Mouse (Mus musculus) ES-E14 (cell line): ENCODE measurements around the gene Prkcz. TPM values are rescaled to one million over a fixed set of nuclear protein-coding genes. Genes with fewer than 3 reads are reported as not detected.
A peak's percentile ranks its signal among the peaks of the same experiment; 100 is the strongest.

Experiments used
- DNase-seq: peaks from one replicate; pipeline ENCODE4 v3.0.0-alpha.2; 2013; ENCODE audit warnings: low read depth, low spot score
- H3K27ac ChIP-seq: 2 replicates; pipeline ENCODE4 v1.5.1; 2012; ENCODE audit warnings: low read depth, mild to moderate bottlenecking, low read length, moderate library complexity, mixed read lengths; ENCODE audit not compliant: poor library complexity, insufficient read depth, severe bottlenecking
- H3K36me3 ChIP-seq: 2 replicates; pipeline ENCODE4 v1.6.1; 2012; ENCODE audit warnings: mild to moderate bottlenecking, low read length, moderate library complexity, mixed read lengths; ENCODE audit not compliant: control insufficient read depth, poor library complexity, insufficient read depth, severe bottlenecking
- H3K4me1 ChIP-seq, 2 experiments: fragments of 150-350 bp in 1 of 2; sonication (generic) in 1 of 2; 2 replicates each; pipeline ENCODE4 v1.6.1; 2012; ENCODE audit warnings: low read length in 2 of 2, mild to moderate bottlenecking in 1 of 2, mixed read lengths in 1 of 2; ENCODE audit not compliant: control insufficient read depth in 2 of 2, insufficient read depth in 2 of 2, poor library complexity in 1 of 2
- H3K4me3 ChIP-seq, 2 experiments: fragments of 150-350 bp in 1 of 2; sonication (generic) in 1 of 2; 2 replicates each; pipeline ENCODE4 v1.5.1; 2012; ENCODE audit warnings: low read length in 2 of 2, low read depth in 1 of 2, mild to moderate bottlenecking in 1 of 2, mixed read lengths in 1 of 2; ENCODE audit not compliant: insufficient read depth in 1 of 2, poor library complexity in 1 of 2, severe bottlenecking in 1 of 2
- H3K9ac ChIP-seq: 2 replicates; pipeline ENCODE4 v1.6.1; 2012; ENCODE audit warnings: low read depth, mild to moderate bottlenecking, low read length, mixed read lengths; ENCODE audit not compliant: poor library complexity, insufficient read depth, severe bottlenecking
- H3K9me3 ChIP-seq: fragments of 150-350 bp; sonication (generic); 2 replicates; pipeline ENCODE4 v1.6.1; 2012; ENCODE audit warnings: low read depth, mild to moderate bottlenecking, low read length; ENCODE audit not compliant: control insufficient read depth, insufficient read depth
- CHD2 ChIP-seq: IDR thresholded peaks from 2 replicates; pipeline ENCODE4 v1.6.1; 2014; ENCODE audit warnings: mild to moderate bottlenecking, low read depth, low read length, inconsistent platforms
- HCFC1 ChIP-seq: IDR thresholded peaks from 2 replicates; pipeline ENCODE4 v1.6.1; 2012; ENCODE audit warnings: low read length, inconsistent platforms, borderline replicate concordance; ENCODE audit not compliant: insufficient read depth
- MAFK ChIP-seq: IDR thresholded peaks from 2 replicates; pipeline ENCODE4 v1.6.1; 2014; ENCODE audit warnings: mild to moderate bottlenecking, low read depth, low read length, inconsistent platforms; ENCODE audit not compliant: insufficient read depth
- ZC3H11A ChIP-seq: IDR thresholded peaks from 2 replicates; pipeline ENCODE4 v1.6.1; 2012; ENCODE audit warnings: low read depth, mild to moderate bottlenecking, inconsistent platforms, low read length, borderline replicate concordance
- ZNF384 ChIP-seq: IDR thresholded peaks from 2 replicates; pipeline ENCODE4 v1.6.1; 2012; ENCODE audit warnings: low read depth, low read length, inconsistent platforms
- in situ Hi-C, 2 experiments: fragments of 600-800 bp; cut with MboI; formaldehyde crosslinking; loops; one replicate each; pipeline ENCODE4 v1.15.1; 2025; ENCODE audit warnings: low sequenced_read_pairs in 2 of 2, inconsistent platforms in 1 of 2; ENCODE audit not compliant: unreplicated experiment in 2 of 2
- total RNA-seq: library from RNA; depleted of rRNA; stranded (reverse); fragments of 300-350 nt; gene quantifications from 2 replicates; pipeline ENCODE4 v1.2.3, GENCODE M21; 2012

The Prkcz gene
- total RNA-seq, 1 experiment: 17.0 TPM

GRCm38 (mm10) chr4:155281227-155281626 is 79.9 kb downstream of the Prkcz start:
- Histone ChIP-seq H3K9me3 (no peaks in the 10 kb centered on the region), H3K4me1 (peaks cover 0 to 1% of the 10 kb centered on the region in 2 experiments; a peak in 1 of 4 replicates), H3K36me3 (peaks cover 2% of the 10 kb centered on the region; the same call in 1 of the 2 replicates), H3K4me3 (no peak overlapping the region), H3K27ac (no peak overlapping the region), H3K9ac (no peak overlapping the region)
- in situ Hi-C loops: no loop called here
- DNase-seq: no peak
- TF ChIP-seq CHD2: no peak
- TF ChIP-seq ZNF384: no peak
- TF ChIP-seq HCFC1: no peak
- TF ChIP-seq MAFK: no peak
- TF ChIP-seq ZC3H11A: no peak

GRCm38 (mm10) chr4:155280768-155281121 is 80.4 kb downstream of the Prkcz start:
- no peak for DNase-seq
- no peak overlapping the region for H3K27ac ChIP-seq
- peaks cover 2% of the 10 kb centered on the region; the same call in 1 of the 2 replicates for H3K36me3 ChIP-seq
- no peaks in the 10 kb centered on the region for H3K9me3 ChIP-seq
- TF ChIP-seq ZC3H11A (no peak), MAFK (no peak), CHD2 (no peak), ZNF384 (no peak), HCFC1 (no peak)
- no peak overlapping the region for H3K4me3 ChIP-seq
- peaks cover 0 to 4% of the 10 kb centered on the region in 2 experiments; a peak in 1 of 4 replicates for H3K4me1 ChIP-seq
- H3K9ac ChIP-seq: no peak overlapping the region
- in situ Hi-C loops: no loop called here

GRCm38 (mm10) chr4:155279926-155280767 is 81.0 kb downstream of the Prkcz start:
- TF ChIP-seq HCFC1: no peak
- TF ChIP-seq ZC3H11A: no peak
- no peak for TF ChIP-seq ZNF384
- TF ChIP-seq CHD2: no peak
- no peak for TF ChIP-seq MAFK
- H3K9me3 ChIP-seq: no peaks in the 10 kb centered on the region
- DNase-seq: no peak
- H3K9ac ChIP-seq: no peak overlapping the region
- H3K4me3 ChIP-seq: no peak overlapping the region
- in situ Hi-C loops: no loop called here
- no peak overlapping the region for H3K27ac ChIP-seq
- peaks cover 2% of the 10 kb centered on the region; the same call in 1 of the 2 replicates for H3K36me3 ChIP-seq
- H3K4me1 ChIP-seq: peaks cover 0 to 7% of the 10 kb centered on the region in 2 experiments; a peak in 1 of 4 replicates

- H3K4me1 ChIP-seq: peaks cover 0 to 9% of the 10 kb centered on the region in 2 experiments; a peak in 1 of 4 replicates
- H3K9me3 ChIP-seq: no peaks in the 10 kb centered on the region
- H3K36me3 ChIP-seq: no peaks in the 10 kb centered on the region; the same call in 1 of the 2 replicates
- TF ChIP-seq ZC3H11A: no peak
- no peak for TF ChIP-seq HCFC1
- no peak for TF ChIP-seq CHD2
- no peak for TF ChIP-seq MAFK
- no peak for TF ChIP-seq ZNF384
- no peak overlapping the region for H3K27ac ChIP-seq
- in situ Hi-C loops: no loop called here
- no peak overlapping the region for H3K4me3 ChIP-seq
- no peak overlapping the region for H3K9ac ChIP-seq
- peak; percentile 24 for DNase-seq
These were observed 82.1 kb downstream of the Prkcz start for GRCm38 (mm10) chr4:155279054-155279453.
